Mouse (Mus musculus): Measurements from ENCODE around the gene Tagap. TPM values are rescaled to one million over a fixed set of nuclear protein-coding genes. Genes with fewer than 3 reads are reported as not detected.

Tagap gene
- polyA plus RNA-seq, 1 experiment from 2014 or later: 0.09 TPM

DNA sequence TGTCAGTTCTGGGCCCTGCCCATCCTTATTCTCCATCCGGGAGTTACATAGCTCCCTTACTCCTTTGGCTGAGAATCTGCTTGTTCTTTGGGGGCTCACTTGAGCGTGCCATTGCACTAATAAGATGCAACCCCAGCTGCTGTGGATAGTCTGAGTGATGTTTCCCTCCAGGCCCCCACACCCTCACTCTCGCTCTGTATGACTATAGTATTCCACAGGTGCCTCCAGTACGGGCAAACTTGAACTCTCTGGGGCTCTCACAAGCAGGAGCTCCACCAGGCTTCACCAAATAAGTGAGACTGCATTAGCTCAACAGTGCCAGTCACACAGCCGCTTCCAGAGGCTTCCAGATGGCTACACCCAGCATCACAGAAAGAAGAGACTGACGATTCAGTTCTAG is 37.5 kb upstream of the Tagap start:
- Histone ChIP-seq H3K36me3 (ENCODE audit: control insufficient read depth, insufficient read depth, low read length) (no peaks in the 10 kb centered on the region), H3K27ac (ENCODE audit: low read depth, low read length) (no peak overlapping the region), H3K4me3 (ENCODE audit: low read depth, low read length) (no peak overlapping the region), H3K4me1 (ENCODE audit: control insufficient read depth, insufficient read depth, low read length) (no peaks in the 10 kb centered on the region), H3K9ac (ENCODE audit: low read depth, low read length) (no peak overlapping the region), H3K27me3 (ENCODE audit: control insufficient read depth, insufficient read depth, low read length) (no peaks in the 10 kb centered on the region), H3K9me3 (replicated peaks; ENCODE audit: control insufficient read depth, low read length) (no peaks in the 10 kb centered on the region), H3K4me2 (no peak overlapping the region)
- no peak for ATAC-seq (replicated peaks; ENCODE audit: insufficient number of reproducible peaks, low FRiP score, low TSS enrichment)
- 82% methylated on average over 6 of the region's 6 CpGs for WGBS (ENCODE audit: insufficient replicate concordance)

DNA sequence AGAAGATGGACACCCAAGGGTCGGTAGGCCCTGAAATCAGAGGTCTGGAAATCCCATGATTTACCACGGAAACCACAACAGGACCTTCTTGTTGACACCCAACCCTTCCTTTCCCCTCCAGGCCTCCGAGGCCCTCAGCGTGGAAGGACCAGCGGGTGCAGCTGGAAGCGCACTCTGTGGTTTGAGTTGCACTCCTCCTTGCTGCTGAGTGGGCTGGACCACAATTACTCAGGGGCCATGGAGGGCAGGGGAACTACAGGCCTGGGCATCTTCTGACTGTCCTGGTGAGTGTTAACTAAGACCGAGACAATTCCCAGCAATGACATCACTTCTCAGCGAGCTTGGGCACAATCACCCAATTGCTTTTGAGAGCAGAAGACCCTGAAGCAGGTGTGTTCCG is 36.8 kb upstream of the Tagap start:
- H3K27me3 ChIP-seq (ENCODE audit: control insufficient read depth, insufficient read depth, low read length): no peaks in the 10 kb centered on the region
- no peak for ATAC-seq (replicated peaks; ENCODE audit: insufficient number of reproducible peaks, low FRiP score, low TSS enrichment)
- H3K4me1 ChIP-seq (ENCODE audit: control insufficient read depth, insufficient read depth, low read length): no peaks in the 10 kb centered on the region
- H3K9me3 ChIP-seq (replicated peaks; ENCODE audit: control insufficient read depth, low read length): no peaks in the 10 kb centered on the region
- 79% methylated on average over 9 of the region's 9 CpGs for WGBS (ENCODE audit: insufficient replicate concordance)
- no peaks in the 10 kb centered on the region for H3K36me3 ChIP-seq (ENCODE audit: control insufficient read depth, insufficient read depth, low read length)
- no peak overlapping the region for H3K4me3 ChIP-seq (ENCODE audit: low read depth, low read length)
- H3K9ac ChIP-seq (ENCODE audit: low read depth, low read length): no peak overlapping the region
- H3K27ac ChIP-seq (ENCODE audit: low read depth, low read length): no peak overlapping the region
- no peak overlapping the region for H3K4me2 ChIP-seq

DNA sequence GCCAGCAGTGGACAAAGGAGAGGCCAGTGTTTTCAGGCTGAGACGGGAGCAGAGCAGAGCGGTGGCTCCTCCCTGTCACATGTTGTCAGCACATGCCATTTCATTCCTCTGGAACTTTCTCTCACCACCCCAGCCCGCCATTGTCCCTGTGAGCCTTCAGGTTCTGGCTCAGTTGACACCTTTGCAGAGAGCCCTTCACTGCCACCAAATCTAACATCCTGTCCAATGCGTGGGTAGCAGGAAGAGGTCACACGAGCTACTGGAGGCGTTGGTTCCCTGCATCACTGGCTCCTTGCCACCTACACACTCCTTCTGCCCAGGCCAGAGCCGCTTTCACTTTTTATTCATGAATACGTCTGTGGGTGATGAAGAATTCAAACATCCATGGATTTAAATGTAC is 33.1 kb upstream of the Tagap start:
- no peak for ATAC-seq (replicated peaks; ENCODE audit: insufficient number of reproducible peaks, low FRiP score, low TSS enrichment)
- H3K27ac ChIP-seq (ENCODE audit: low read depth, low read length): no peak overlapping the region

GRCm38 (mm10) chr17:7894094-7894493 is 31.7 kb upstream of the Tagap start:
- Histone ChIP-seq H3K36me3 (ENCODE audit: control insufficient read depth, insufficient read depth, low read length) (no peaks in the 10 kb centered on the region), H3K27me3 (ENCODE audit: control insufficient read depth, insufficient read depth, low read length) (no peaks in the 10 kb centered on the region), H3K9me3 (replicated peaks; ENCODE audit: control insufficient read depth, low read length) (no peaks in the 10 kb centered on the region), H3K27ac (ENCODE audit: low read depth, low read length) (no peak overlapping the region), H3K4me1 (ENCODE audit: control insufficient read depth, insufficient read depth, low read length) (no peaks in the 10 kb centered on the region), H3K4me2 (no peak overlapping the region), H3K4me3 (ENCODE audit: low read depth, low read length) (no peak overlapping the region), H3K9ac (ENCODE audit: low read depth, low read length) (no peak overlapping the region)
- 76% methylated on average over 3 of the region's 3 CpGs for WGBS (ENCODE audit: insufficient replicate concordance)
- no peak for ATAC-seq (replicated peaks; ENCODE audit: insufficient number of reproducible peaks, low FRiP score, low TSS enrichment)

More for the DNA sequence above, 33.1 kb upstream of the Tagap start:
- no peak overlapping the region for H3K4me3 ChIP-seq (ENCODE audit: low read depth, low read length)
- no peak overlapping the region for H3K4me2 ChIP-seq
- H3K27me3 ChIP-seq (ENCODE audit: control insufficient read depth, insufficient read depth, low read length): no peaks in the 10 kb centered on the region
- no peaks in the 10 kb centered on the region for H3K9me3 ChIP-seq (replicated peaks; ENCODE audit: control insufficient read depth, low read length)
- no peak overlapping the region for H3K9ac ChIP-seq (ENCODE audit: low read depth, low read length)
- no peaks in the 10 kb centered on the region for H3K4me1 ChIP-seq (ENCODE audit: control insufficient read depth, insufficient read depth, low read length)
- no peaks in the 10 kb centered on the region for H3K36me3 ChIP-seq (ENCODE audit: control insufficient read depth, insufficient read depth, low read length)
- 70% methylated on average over 8 of the region's 8 CpGs for WGBS (ENCODE audit: insufficient replicate concordance)

- H3K4me3 ChIP-seq (ENCODE audit: low read depth, low read length): no peak overlapping the region
- no peak for ATAC-seq (replicated peaks; ENCODE audit: insufficient number of reproducible peaks, low FRiP score, low TSS enrichment)
- no peaks in the 10 kb centered on the region for H3K4me1 ChIP-seq (ENCODE audit: control insufficient read depth, insufficient read depth, low read length)
- H3K9ac ChIP-seq (ENCODE audit: low read depth, low read length): no peak overlapping the region
- H3K4me2 ChIP-seq: no peak overlapping the region
- no peaks in the 10 kb centered on the region for H3K36me3 ChIP-seq (ENCODE audit: control insufficient read depth, insufficient read depth, low read length)
- no peaks in the 10 kb centered on the region for H3K9me3 ChIP-seq (replicated peaks; ENCODE audit: control insufficient read depth, low read length)
- 69% methylated on average over 10 of the region's 10 CpGs for WGBS (ENCODE audit: insufficient replicate concordance)
- H3K27me3 ChIP-seq (ENCODE audit: control insufficient read depth, insufficient read depth, low read length): no peaks in the 10 kb centered on the region
- H3K27ac ChIP-seq (ENCODE audit: low read depth, low read length): no peak overlapping the region
Measured at GRCm38 (mm10) chr17:7896047-7896635, 29.7 kb upstream of the Tagap start.

DNA sequence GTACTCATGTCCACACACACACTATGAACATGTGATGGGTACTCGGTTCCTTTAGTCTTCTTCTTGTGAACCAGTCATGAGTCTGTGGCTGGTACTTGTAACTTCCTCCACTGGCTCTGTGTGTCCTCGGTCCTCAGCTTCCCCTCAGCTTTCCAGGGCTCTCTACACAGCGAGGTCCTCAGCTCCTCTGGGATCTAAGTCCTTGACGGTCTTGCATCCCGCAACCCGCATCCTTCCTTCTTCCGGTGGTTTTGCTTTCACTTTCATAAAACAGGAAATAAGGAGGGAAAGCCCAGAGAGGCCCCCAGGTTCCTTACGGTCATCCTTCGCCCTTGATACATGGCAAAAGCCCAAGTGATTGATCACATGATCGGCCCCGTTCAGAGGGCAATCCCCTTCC is 28.7 kb upstream of the Tagap start:
- no peak overlapping the region for H3K27ac ChIP-seq (ENCODE audit: low read depth, low read length)
- no peaks in the 10 kb centered on the region for H3K9me3 ChIP-seq (replicated peaks; ENCODE audit: control insufficient read depth, low read length)
- no peak for ATAC-seq (replicated peaks; ENCODE audit: insufficient number of reproducible peaks, low FRiP score, low TSS enrichment)
- no peaks in the 10 kb centered on the region for H3K4me1 ChIP-seq (ENCODE audit: control insufficient read depth, insufficient read depth, low read length)
- H3K4me2 ChIP-seq: no peak overlapping the region
- H3K36me3 ChIP-seq (ENCODE audit: control insufficient read depth, insufficient read depth, low read length): no peaks in the 10 kb centered on the region
- 75% methylated on average over 11 of the region's 11 CpGs for WGBS (ENCODE audit: insufficient replicate concordance)
- no peak overlapping the region for H3K9ac ChIP-seq (ENCODE audit: low read depth, low read length)
- H3K27me3 ChIP-seq (ENCODE audit: control insufficient read depth, insufficient read depth, low read length): no peaks in the 10 kb centered on the region
- no peak overlapping the region for H3K4me3 ChIP-seq (ENCODE audit: low read depth, low read length)

- no peak overlapping the region for H3K27ac ChIP-seq (ENCODE audit: low read depth, low read length)
- ATAC-seq (replicated peaks; ENCODE audit: insufficient number of reproducible peaks, low FRiP score, low TSS enrichment): no peak
- WGBS (ENCODE audit: insufficient replicate concordance): 80% methylated on average over 4 of the region's 4 CpGs
Measured at GRCm38 (mm10) chr17:7897756-7898155, 28.0 kb upstream of the Tagap start.

DNA sequence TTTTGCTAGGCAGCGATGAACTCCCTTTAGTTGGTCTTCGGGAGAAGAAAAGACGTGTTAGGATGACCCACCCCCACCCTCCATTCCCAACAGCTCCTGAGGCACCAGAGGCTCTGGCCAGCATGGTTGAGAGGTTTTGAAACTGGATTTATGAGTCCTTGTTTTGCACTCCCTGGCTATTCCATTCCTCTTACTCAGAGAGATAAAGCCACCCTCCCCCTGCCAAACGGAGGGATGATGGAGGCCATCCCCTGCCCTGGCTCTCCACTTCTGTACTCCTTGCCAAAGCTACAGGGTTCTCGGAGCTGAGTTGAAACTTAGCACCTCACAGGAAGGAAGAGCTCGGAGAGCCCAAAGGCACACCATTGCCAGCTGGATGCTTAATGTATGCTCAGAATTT is 26.6 kb upstream of the Tagap start:
- no peaks in the 10 kb centered on the region for H3K4me1 ChIP-seq (ENCODE audit: control insufficient read depth, insufficient read depth, low read length)
- H3K9ac ChIP-seq (ENCODE audit: low read depth, low read length): no peak overlapping the region
- WGBS (ENCODE audit: insufficient replicate concordance): 65% methylated on average over 6 of the region's 6 CpGs
- no peaks in the 10 kb centered on the region for H3K36me3 ChIP-seq (ENCODE audit: control insufficient read depth, insufficient read depth, low read length)
- ATAC-seq (replicated peaks; ENCODE audit: insufficient number of reproducible peaks, low FRiP score, low TSS enrichment): no peak
- no peaks in the 10 kb centered on the region for H3K9me3 ChIP-seq (replicated peaks; ENCODE audit: control insufficient read depth, low read length)
- H3K27ac ChIP-seq (ENCODE audit: low read depth, low read length): no peak overlapping the region
- no peak overlapping the region for H3K4me3 ChIP-seq (ENCODE audit: low read depth, low read length)
- H3K4me2 ChIP-seq: no peak overlapping the region
- H3K27me3 ChIP-seq (ENCODE audit: control insufficient read depth, insufficient read depth, low read length): no peaks in the 10 kb centered on the region

More at GRCm38 (mm10) chr17:7897756-7898155, 28.0 kb upstream of the Tagap start:
- Histone ChIP-seq H3K9me3 (replicated peaks; ENCODE audit: control insufficient read depth, low read length) (no peaks in the 10 kb centered on the region), H3K9ac (ENCODE audit: low read depth, low read length) (no peak overlapping the region), H3K27me3 (ENCODE audit: control insufficient read depth, insufficient read depth, low read length) (no peaks in the 10 kb centered on the region), H3K4me2 (no peak overlapping the region), H3K4me1 (ENCODE audit: control insufficient read depth, insufficient read depth, low read length) (no peaks in the 10 kb centered on the region), H3K36me3 (ENCODE audit: control insufficient read depth, insufficient read depth, low read length) (no peaks in the 10 kb centered on the region), H3K4me3 (ENCODE audit: low read depth, low read length) (no peak overlapping the region)

- Histone ChIP-seq H3K9me3 (replicated peaks; ENCODE audit: control insufficient read depth, low read length) (no peaks in the 10 kb centered on the region), H3K27ac (ENCODE audit: low read depth, low read length) (no peak overlapping the region), H3K36me3 (ENCODE audit: control insufficient read depth, insufficient read depth, low read length) (no peaks in the 10 kb centered on the region), H3K9ac (ENCODE audit: low read depth, low read length) (no peak overlapping the region), H3K4me3 (ENCODE audit: low read depth, low read length) (no peak overlapping the region), H3K4me1 (ENCODE audit: control insufficient read depth, insufficient read depth, low read length) (no peaks in the 10 kb centered on the region), H3K27me3 (ENCODE audit: control insufficient read depth, insufficient read depth, low read length) (no peaks in the 10 kb centered on the region), H3K4me2 (no peak overlapping the region)
- ATAC-seq (replicated peaks; ENCODE audit: insufficient number of reproducible peaks, low FRiP score, low TSS enrichment): no peak
- WGBS (ENCODE audit: insufficient replicate concordance): 77% methylated on average over 4 of the region's 4 CpGs
Measured at GRCm38 (mm10) chr17:7899961-7900360, 25.8 kb upstream of the Tagap start.
